Mouse (Mus musculus) embryonic facial prominence, embryonic 15.5 days (tissue): ENCODE measurements at regions not wholly inside any gene's neighbourhood (a gene's known extent, or its start where the extent isn't known, plus 50 kb on each side); places are given as distances from the start of the nearest gene placed in this dataset.

Experiments used
- ATAC-seq: fragments of 200-750 bp; cut with Nextera tagmentation; 2 replicates; pipeline ENCODE4 v1.8.0; 2017; ENCODE audit warnings: low read depth, moderate TSS enrichment; ENCODE audit not compliant: insufficient number of reproducible peaks, low FRiP score, low TSS enrichment
- H3K27ac ChIP-seq: fragments of 300-500 bp; sonication (generic); replicated peaks from 2 replicates; pipeline ENCODE4 v1.5.1; 2015; ENCODE audit warnings: mild to moderate bottlenecking, inconsistent platforms
- H3K27me3 ChIP-seq: fragments of 300-500 bp; sonication (generic); 2 replicates; pipeline ENCODE4 v1.6.1; 2015; ENCODE audit warnings: inconsistent platforms
- H3K36me3 ChIP-seq: fragments of 300-500 bp; sonication (generic); 2 replicates; pipeline ENCODE4 v1.6.1; 2015; ENCODE audit warnings: mild to moderate bottlenecking, inconsistent platforms
- H3K4me1 ChIP-seq: fragments of 300-500 bp; sonication (generic); 2 replicates; pipeline ENCODE4 v1.6.1; 2015; ENCODE audit warnings: inconsistent platforms
- H3K4me2 ChIP-seq: fragments of 300-500 bp; sonication (generic); replicated peaks from 2 replicates; pipeline ENCODE4 v1.6.1; 2015; ENCODE audit warnings: mild to moderate bottlenecking, inconsistent platforms
- H3K4me3 ChIP-seq: fragments of 300-500 bp; sonication (generic); replicated peaks from 2 replicates; pipeline ENCODE4 v1.5.1; 2015; ENCODE audit warnings: mild to moderate bottlenecking, inconsistent platforms
- H3K9ac ChIP-seq: fragments of 300-500 bp; sonication (generic); 2 replicates; pipeline ENCODE4 v1.6.1; 2015; ENCODE audit warnings: inconsistent platforms
- H3K9me3 ChIP-seq: fragments of 300-500 bp; sonication (generic); replicated peaks from 2 replicates; pipeline ENCODE4 v1.6.1; 2016; ENCODE audit warnings: inconsistent platforms
- WGBS: fragments of 180-500 bp; shearing (Covaris S2); methylation state at CpG from one replicate; pipeline ENCODE4 v1.1.7; 2015; 5-methylcytosine and 5-hydroxymethylcytosine counted together

DNA sequence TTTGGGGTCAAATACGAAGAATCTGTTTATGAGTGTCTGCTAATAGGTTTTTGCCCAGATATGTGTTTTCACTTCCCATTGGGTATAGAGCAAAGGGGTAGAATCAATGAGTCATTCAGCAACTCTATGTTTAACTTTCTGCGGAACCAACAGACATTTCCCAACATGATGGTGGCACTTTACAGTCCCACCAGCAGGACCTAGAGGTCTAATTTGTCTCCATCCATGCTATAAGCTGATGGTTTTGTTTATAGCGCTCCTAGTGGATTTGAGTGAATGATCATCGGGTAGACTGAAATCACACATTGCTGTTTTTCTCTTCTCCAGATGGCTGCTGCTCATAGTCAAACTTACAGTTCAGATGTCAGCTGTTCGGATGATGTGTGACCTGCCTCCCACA lies 99.7 kb upstream of the Arid5b start:
- WGBS, result 87% methylated on average over 5 of the region's 5 CpGs
- Histone ChIP-seq H3K4me2 (no peak overlapping the region), H3K36me3 (no peaks in the 10 kb centered on the region), H3K9ac (no peak overlapping the region), H3K27ac (no peak overlapping the region), H3K9me3 (no peaks in the 10 kb centered on the region), H3K4me3 (no peak overlapping the region), H3K4me1 (no peaks in the 10 kb centered on the region), H3K27me3 (no peaks in the 10 kb centered on the region)
- no peak for ATAC-seq

- Histone ChIP-seq H3K4me1 (no peaks in the 10 kb centered on the region), H3K36me3 (no peaks in the 10 kb centered on the region), H3K9ac (no peak overlapping the region), H3K27me3 (no peaks in the 10 kb centered on the region), H3K4me3 (no peak overlapping the region), H3K27ac (no peak overlapping the region), H3K4me2 (no peak overlapping the region), H3K9me3 (no peaks in the 10 kb centered on the region)
- 80% methylated on average over 4 of the region's 4 CpGs for WGBS
- no peak for ATAC-seq
These were observed 98.9 kb upstream of the Arid5b start for GRCm38 (mm10) chr10:68377479-68377878.

DNA sequence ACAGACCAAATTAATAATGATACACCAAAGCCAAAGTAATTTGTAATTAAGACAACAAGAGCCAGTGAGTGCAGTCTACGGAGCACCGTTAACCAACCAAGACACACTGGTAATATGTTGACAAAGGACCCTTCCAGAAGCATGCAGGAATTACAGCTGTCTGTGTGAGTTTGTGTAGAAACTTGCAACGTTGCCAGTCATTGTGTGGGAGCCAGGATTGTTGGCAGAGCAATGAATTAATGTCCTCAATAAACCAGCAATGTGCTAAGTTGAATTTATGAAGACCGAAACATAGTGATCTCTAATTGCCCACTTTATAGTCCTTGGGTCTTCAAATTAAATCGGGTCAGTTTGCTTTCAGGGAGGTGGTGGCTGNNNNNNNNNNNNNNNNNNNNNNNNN lies 95.3 kb upstream of the Arid5b start:
- ATAC-seq, result no peak
- no peaks in the 10 kb centered on the region for H3K4me1 ChIP-seq
- H3K4me2 ChIP-seq, result no peak overlapping the region
- no peak overlapping the region for H3K27ac ChIP-seq
- H3K27me3 ChIP-seq, result no peaks in the 10 kb centered on the region
- H3K9ac ChIP-seq, result no peak overlapping the region
- no peaks in the 10 kb centered on the region for H3K36me3 ChIP-seq
- 65% methylated on average over 5 of the region's 5 CpGs for WGBS
- no peaks in the 10 kb centered on the region for H3K9me3 ChIP-seq
- no peak overlapping the region for H3K4me3 ChIP-seq

DNA sequence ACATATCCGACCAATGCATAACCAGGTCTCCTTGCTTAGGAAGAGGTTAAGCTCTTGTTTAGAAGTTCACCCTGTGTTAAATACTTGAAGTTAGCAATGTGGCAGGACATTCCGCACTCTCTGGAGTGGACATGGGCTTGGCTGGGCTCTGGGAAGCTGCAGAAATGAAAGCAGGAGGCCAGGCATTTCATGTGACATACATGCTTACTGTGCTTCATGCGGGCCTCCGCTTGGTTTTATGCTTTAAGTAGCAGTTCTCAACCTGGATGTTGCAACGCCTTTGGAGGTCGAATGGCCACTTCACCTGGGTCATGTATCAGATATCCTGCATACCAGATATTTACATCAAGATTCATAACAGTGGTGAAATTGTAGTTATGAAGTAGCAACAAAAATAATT lies 93.2 kb upstream of the Arid5b start:
- Histone ChIP-seq H3K9ac (no peak overlapping the region), H3K27me3 (no peaks in the 10 kb centered on the region), H3K36me3 (no peaks in the 10 kb centered on the region), H3K27ac (no peak overlapping the region), H3K4me1 (no peaks in the 10 kb centered on the region), H3K4me2 (no peak overlapping the region), H3K4me3 (no peak overlapping the region), H3K9me3 (no peaks in the 10 kb centered on the region)
- WGBS, result 91% methylated on average over 6 of the region's 6 CpGs
- no peak for ATAC-seq

GRCm38 (mm10) chr10:68370986-68371385 lies 92.4 kb upstream of the Arid5b start:
- no peak for ATAC-seq
- Histone ChIP-seq H3K4me1 (no peaks in the 10 kb centered on the region), H3K27ac (no peak overlapping the region), H3K4me3 (no peak overlapping the region), H3K27me3 (no peaks in the 10 kb centered on the region), H3K9ac (no peak overlapping the region), H3K36me3 (no peaks in the 10 kb centered on the region), H3K9me3 (no peaks in the 10 kb centered on the region), H3K4me2 (no peak overlapping the region)
- 85% methylated on average over 8 of the region's 8 CpGs for WGBS

DNA sequence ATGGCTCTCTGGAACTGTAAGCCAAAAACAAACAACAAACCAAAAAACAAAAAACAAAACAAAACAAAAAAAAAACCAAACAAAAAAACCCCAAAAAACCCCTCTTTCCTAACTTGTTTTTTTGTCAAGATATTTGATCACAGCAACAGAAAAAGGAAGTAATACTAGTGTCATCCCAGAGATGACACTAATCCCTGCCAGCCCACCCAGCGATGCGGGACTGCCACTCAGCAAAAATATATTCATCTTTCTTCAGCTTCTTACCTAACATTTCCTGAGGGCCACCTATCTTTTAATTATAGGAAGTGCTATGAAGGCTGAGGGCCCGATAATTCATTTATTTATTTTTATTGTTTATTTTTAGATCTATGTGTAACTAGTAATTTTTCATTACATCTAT lies 88.3 kb upstream of the Arid5b start:
- H3K4me2 ChIP-seq, result no peak overlapping the region
- no peaks in the 10 kb centered on the region for H3K9me3 ChIP-seq
- H3K27me3 ChIP-seq, result no peaks in the 10 kb centered on the region
- no peak for ATAC-seq
- no peaks in the 10 kb centered on the region for H3K4me1 ChIP-seq
- WGBS, result 79% methylated on average over 3 of the region's 3 CpGs
- no peaks in the 10 kb centered on the region for H3K36me3 ChIP-seq
- no peak overlapping the region for H3K9ac ChIP-seq
- no peak overlapping the region for H3K4me3 ChIP-seq
- H3K27ac ChIP-seq, result no peak overlapping the region

DNA sequence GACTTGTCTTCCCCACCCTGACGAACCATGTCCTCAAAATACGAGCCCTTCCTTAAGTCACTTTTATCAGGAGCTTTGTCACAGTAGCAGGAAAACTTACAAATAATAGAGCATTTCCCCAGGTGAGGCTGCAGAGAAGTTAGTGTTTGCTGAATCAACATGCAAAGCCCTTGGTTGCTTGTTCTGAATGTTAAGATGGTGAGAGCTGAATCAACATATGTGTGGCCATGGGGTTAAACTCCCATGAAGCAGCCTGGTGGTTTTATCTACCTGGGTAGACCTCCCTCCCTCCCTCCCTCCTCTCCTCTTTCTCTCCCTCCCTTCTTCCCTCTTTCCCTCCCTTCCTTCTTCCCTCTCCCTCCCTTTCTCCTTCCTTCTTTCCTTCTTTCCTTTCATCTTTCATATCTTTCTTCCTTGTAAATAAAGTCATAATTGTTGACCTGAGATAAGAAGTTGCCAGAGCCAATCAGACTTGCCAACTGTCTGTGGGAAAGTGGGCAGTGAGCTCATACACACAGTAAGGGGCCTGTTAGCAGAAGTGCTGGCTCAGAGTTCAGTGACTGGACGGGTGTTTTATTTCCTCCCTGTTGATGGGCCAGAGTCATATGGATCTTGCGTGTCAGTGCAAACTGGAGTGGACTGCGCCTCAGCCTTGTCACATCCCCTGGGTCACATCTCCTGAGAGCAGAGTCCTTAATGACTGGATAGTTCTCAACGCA lies 82.4 kb upstream of the Arid5b start:
- no peak overlapping the region for H3K27ac ChIP-seq
- no peak overlapping the region for H3K4me3 ChIP-seq
- H3K9me3 ChIP-seq, result no peaks in the 10 kb centered on the region
- no peak overlapping the region for H3K9ac ChIP-seq
- peaks cover 10% of the 10 kb centered on the region; the same call in 1 of the 2 replicates for H3K4me1 ChIP-seq
- no peaks in the 10 kb centered on the region for H3K36me3 ChIP-seq
- 73% methylated on average over 6 of the region's 6 CpGs for WGBS
- no peak overlapping the region for H3K4me2 ChIP-seq
- no peaks in the 10 kb centered on the region for H3K27me3 ChIP-seq
- no peak for ATAC-seq

GRCm38 (mm10) chr10:68359135-68359534 lies 80.6 kb upstream of the Arid5b start:
- H3K36me3 ChIP-seq, result no peaks in the 10 kb centered on the region
- WGBS, result 100% methylated on average over 2 of the region's 2 CpGs
- no peak overlapping the region for H3K27ac ChIP-seq
- H3K9ac ChIP-seq, result no peak overlapping the region
- H3K27me3 ChIP-seq, result no peaks in the 10 kb centered on the region
- peaks cover 18% of the 10 kb centered on the region for H3K4me1 ChIP-seq
- no peak overlapping the region for H3K4me2 ChIP-seq
- no peak overlapping the region for H3K4me3 ChIP-seq
- no peak for ATAC-seq
- no peaks in the 10 kb centered on the region for H3K9me3 ChIP-seq

DNA sequence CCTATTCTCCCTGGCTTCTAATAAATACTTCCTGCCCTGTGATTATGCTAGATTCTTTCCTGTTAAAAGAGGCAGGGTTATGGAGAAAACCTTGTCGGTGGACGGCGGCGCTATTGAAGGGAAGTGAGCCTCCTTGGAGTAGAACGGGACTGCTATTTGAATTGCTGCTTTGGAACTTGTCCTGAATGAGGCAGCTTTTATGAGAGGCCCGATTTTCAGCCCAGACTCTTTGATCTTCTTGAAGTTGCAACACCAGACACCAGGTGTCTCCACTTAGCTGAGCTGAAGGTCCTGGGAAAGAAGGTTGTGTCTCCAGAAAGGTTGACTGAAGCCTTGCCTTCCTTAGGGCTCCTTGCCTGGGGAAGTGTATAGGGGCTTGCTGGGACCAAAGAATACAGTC lies 78.4 kb upstream of the Arid5b start:
- Histone ChIP-seq H3K27me3 (no peaks in the 10 kb centered on the region), H3K4me3 (no peak overlapping the region), H3K9ac (no peak overlapping the region), H3K4me2 (no peak overlapping the region), H3K9me3 (no peaks in the 10 kb centered on the region), H3K4me1 (peaks cover 25% of the 10 kb centered on the region), H3K36me3 (no peaks in the 10 kb centered on the region), H3K27ac (peak overlapping the region; percentile 76)
- WGBS, result 27% methylated on average over 6 of the region's 6 CpGs
- no peak for ATAC-seq

GRCm38 (mm10) chr10:68356521-68356920 lies 78.0 kb upstream of the Arid5b start:
- no peak for ATAC-seq
- Histone ChIP-seq H3K4me3 (no peak overlapping the region), H3K9ac (no peak overlapping the region), H3K4me2 (no peak overlapping the region), H3K27ac (peak overlapping the region; percentile 76), H3K9me3 (no peaks in the 10 kb centered on the region), H3K27me3 (no peaks in the 10 kb centered on the region), H3K36me3 (no peaks in the 10 kb centered on the region), H3K4me1 (peaks cover 25% of the 10 kb centered on the region)
- 44% methylated on average over 5 of the region's 5 CpGs for WGBS

DNA sequence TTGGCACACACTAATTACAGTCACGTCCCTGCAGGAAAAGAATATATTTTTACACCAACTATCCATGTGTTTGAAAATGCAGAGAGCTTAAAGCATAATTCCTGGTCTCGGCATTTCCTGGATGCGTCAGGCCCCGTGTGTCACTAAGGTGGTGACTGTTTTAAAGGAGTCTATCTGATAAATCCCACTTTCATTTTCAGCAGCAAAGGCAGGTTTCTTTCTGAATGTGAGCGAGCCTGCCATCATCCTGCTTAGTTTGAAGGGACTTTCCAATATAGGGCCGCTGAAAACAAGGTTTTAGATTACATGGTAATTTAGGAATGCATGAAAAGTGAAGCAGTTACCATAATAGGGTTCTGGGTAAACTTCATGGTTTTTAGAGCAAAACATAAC lies 77.5 kb upstream of the Arid5b start:
- 3% methylated on average over 6 of the region's 6 CpGs for WGBS
- H3K27me3 ChIP-seq, result no peaks in the 10 kb centered on the region
- peak overlapping the region; percentile 11; the same call in 1 of the 2 replicates for H3K4me3 ChIP-seq

GRCm38 (mm10) chr10:68355471-68356092 lies 77.0 kb upstream of the Arid5b start:
- H3K9me3 ChIP-seq, result no peaks in the 10 kb centered on the region
- ATAC-seq, result no peak
- 4% methylated on average over 6 of the region's 6 CpGs for WGBS
- no peaks in the 10 kb centered on the region for H3K36me3 ChIP-seq
- no peaks in the 10 kb centered on the region for H3K27me3 ChIP-seq
- H3K4me2 ChIP-seq, result peak overlapping the region; percentile 36
- no peak overlapping the region for H3K9ac ChIP-seq
- peak overlapping the region; percentile 11; the same call in 1 of the 2 replicates for H3K4me3 ChIP-seq
- peaks cover 25% of the 10 kb centered on the region for H3K4me1 ChIP-seq
- peak overlapping the region; percentile 91 for H3K27ac ChIP-seq

More for the DNA sequence above, 77.5 kb upstream of the Arid5b start:
- Histone ChIP-seq H3K27ac (peak overlapping the region; percentile 91), H3K9ac (no peak overlapping the region), H3K36me3 (no peaks in the 10 kb centered on the region), H3K4me2 (peak overlapping the region; percentile 36), H3K9me3 (no peaks in the 10 kb centered on the region), H3K4me1 (peaks cover 25% of the 10 kb centered on the region)
- ATAC-seq, result no peak
